Mouse (Mus musculus) frontal cortex, postnatal 10 days (tissue): ENCODE measurements around the gene Hist1h2bq.
"Not testable (repeated sequence)": the region's sequence is repeated elsewhere in the genome, so short reads cannot be mapped to it uniquely, and the experiment has no call there.

Experiments used
- DNase-seq, 2 experiments: peaks; one replicate each; pipeline ENCODE4 v3.0.0; 2022; ENCODE audit warnings: low spot score in 2 of 2, mixed read lengths in 1 of 2

The Hist1h2bq gene

GRCm38 (mm10) chr13:21810073-21810472 lies at the start of gene Hist1h2bq, which contains the start of gene Hist1h2ao:
TSS of gene Hist1h2bq (minus strand) at chr13:21810197.
TSS of gene Hist1h2ao (plus strand) at chr13:21810465.
- DNase-seq: not testable (repeated sequence)

DNA sequence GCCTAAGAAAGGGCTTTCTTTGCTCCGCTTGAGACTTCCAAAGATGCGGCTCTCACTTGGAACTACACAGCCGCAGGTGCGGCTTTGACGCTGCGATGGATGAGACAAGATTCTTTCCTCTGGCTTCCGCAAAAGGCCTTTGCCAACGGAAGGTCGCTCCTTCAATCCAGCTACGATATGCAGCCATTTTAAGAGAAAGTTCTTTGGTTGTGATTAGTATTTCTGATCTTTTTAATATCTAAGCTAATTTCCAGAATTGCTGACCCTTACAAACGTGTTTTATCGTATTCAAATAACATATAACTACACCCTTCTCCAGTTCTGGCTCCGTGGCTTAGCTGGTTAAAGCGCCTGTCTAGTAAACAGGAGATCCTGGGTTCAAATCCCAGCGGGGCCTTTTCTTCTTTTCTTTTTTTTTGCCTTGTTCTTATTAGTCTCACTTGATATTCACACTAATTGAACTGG lies 45.7 kb upstream of the Hist1h2bq start:
- DNase-seq: peak in 1 of 2 experiments; percentile 23

DNA sequence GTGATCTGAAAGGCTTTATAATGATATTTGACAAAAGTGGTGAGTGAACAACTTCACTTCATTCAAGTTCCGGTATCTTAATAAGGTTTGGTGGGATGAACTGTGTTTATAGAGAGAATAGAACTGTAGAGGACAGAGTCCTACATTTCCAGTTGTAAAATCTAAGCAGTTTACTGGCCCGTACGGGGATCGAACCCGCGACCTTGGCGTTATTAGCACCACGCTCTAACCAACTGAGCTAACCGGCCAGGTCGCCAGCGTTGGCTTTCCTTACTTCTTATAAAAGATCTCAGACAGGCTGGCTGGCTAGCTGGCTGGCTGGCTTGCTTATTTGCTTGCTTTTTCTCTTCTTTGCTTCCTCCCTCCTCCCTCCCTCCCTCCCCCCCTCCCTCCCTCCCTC lies 45.1 kb upstream of the Hist1h2bq start:
- DNase-seq: peak; percentile 22 to 74

- no peak for DNase-seq
Observed at GRCm38 (mm10) chr13:21852215-21852945, 42.4 kb upstream of the Hist1h2bq start.

- not testable (repeated sequence) for DNase-seq
Observed at GRCm38 (mm10) chr13:21850696-21851095, 40.7 kb upstream of the Hist1h2bq start.

DNA sequence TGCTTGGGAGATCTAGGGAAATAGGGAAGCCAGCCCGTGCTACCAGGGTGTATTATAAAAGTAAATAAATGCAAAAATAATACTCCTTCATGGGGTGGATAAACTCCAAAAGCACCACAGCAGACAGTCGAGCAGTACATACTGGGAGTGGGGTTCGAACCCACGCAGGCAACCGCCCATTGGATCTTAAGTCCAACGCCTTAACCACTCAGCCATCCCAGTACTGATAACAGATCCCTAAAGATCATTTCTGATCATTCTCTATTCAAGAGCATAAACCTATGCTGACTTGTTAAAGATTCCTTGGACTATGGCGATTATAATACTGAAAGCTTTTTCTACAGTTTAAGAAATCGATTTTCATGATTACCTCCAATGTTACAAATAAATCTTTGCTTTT lies 37.9 kb upstream of the Hist1h2bq start:
- DNase-seq: no peak

GRCm38 (mm10) chr13:21846356-21846755 lies 36.4 kb upstream of the Hist1h2bq start:
- not testable (repeated sequence) for DNase-seq

GRCm38 (mm10) chr13:21840508-21840907 lies 30.5 kb upstream of the Hist1h2bq start:
- DNase-seq: not testable (repeated sequence)

- DNase-seq: not testable (repeated sequence)
Observed at GRCm38 (mm10) chr13:21833461-21833860, 23.5 kb upstream of the Hist1h2bq start, which contains the start of the genes Hist1h2ap and Hist1h2br. TSS of gene Hist1h2ap (minus strand) at chr13:21833507. TSS of gene Hist1h2br (plus strand) at chr13:21833743.

GRCm38 (mm10) chr13:21831418-21832394 lies 21.7 kb upstream of the Hist1h2bq start, which contains the start of gene Hist1h4n:
TSS of gene Hist1h4n (minus strand) at chr13:21832196.
- not testable (repeated sequence) for DNase-seq

DNA sequence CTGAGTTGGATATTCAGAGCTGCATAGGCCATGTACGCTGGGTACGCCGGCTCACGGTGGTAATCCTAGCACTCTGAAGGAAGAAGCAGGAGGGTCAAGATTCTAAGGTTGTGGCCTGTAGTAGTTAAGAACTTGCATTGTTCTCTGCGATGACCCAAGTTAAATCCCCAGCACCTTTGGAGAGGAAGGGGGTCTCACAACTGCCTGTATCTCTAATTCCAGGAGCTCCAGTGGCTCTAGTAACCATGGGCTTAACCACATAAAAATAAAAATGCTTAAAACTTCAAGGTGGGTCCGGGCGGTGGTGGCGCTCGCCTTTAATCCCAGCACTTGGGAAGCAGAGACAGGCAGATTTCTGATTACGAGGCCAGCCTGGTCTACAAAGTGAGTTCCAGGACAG lies 20.3 kb upstream of the Hist1h2bq start:
- no peak for DNase-seq

- DNase-seq: no peak
Observed at GRCm38 (mm10) chr13:21828511-21828910, 18.5 kb upstream of the Hist1h2bq start.

- not testable (repeated sequence) for DNase-seq
Observed at GRCm38 (mm10) chr13:21820082-21820890, 10.3 kb upstream of the Hist1h2bq start.

DNA sequence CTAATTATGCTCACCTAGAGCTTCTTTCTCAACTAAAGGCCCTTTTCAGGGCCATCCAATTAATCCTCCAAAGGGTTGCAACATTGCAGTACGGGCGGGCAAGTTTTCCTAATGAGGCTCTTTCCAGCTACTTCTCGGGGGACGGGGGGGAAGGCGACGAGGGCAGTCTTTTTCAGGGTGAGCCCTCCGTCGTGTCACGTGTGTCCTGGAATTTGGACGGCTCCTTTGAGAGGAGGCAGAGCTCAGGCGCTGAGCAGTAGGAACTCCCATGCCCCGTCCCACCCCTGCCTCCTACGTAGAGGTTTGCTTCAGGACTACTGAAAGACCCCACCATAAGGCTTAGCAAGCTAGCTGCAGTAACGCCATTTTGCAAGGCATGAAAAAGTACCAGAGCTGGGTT lies 2.1 kb upstream of the Hist1h2bq start:
- DNase-seq: not testable (repeated sequence)

- not testable (repeated sequence) for DNase-seq
Observed at GRCm38 (mm10) chr13:21811539-21811938, 1.5 kb upstream of the Hist1h2bq start, which contains the start of gene Hist1h4m. TSS of gene Hist1h4m (plus strand) at chr13:21811746.

DNA sequence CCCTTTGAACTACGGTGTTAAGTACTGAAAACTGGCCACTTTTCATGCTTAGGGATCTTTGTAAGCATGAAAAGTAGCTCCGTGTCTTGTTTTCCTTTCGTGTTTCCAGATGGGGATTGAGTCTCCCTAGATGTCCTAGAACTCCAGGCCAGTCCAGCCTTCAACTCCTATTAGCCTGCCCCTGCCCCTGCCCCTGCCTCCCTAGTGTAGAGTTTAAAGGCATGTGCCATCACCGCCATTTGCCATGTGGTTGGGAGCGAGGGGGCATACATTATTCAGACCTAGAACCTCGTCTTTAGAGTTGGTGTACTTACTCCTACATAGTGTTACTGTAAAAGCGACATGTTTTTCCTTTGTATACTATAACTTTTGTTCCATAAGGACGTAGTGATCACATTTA lies 1.1 kb upstream of the Hist1h2bq start:
- not testable (repeated sequence) for DNase-seq

DNA sequence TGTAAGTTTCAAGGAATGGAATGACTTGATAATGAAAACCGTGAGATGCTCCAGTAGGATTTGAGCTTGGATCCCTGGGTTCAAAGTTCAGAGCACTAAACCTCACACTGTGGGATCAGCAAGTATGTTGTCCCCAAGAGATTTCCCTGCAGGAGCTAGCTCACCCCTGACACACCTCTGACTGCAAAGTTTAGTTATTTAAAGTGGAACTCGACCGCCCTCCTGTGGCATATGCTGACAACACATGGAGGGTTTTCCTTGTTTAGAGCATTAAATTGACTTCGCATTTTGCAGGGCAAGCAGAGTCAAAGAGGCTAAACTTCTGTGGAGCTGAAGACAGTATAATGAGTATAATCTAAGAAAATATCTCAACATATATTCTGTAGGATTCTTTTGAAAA lies 6.9 kb downstream of the Hist1h2bq start:
- DNase-seq: not testable (repeated sequence)

GRCm38 (mm10) chr13:21797163-21797562 lies 12.8 kb downstream of the Hist1h2bq start:
- DNase-seq: not testable (repeated sequence)

- no peak for DNase-seq
Observed at GRCm38 (mm10) chr13:21795584-21795983, 14.4 kb downstream of the Hist1h2bq start.

- no peak for DNase-seq
Observed at GRCm38 (mm10) chr13:21790601-21791283, 19.3 kb downstream of the Hist1h2bq start.
